Mouse (Mus musculus) myocyte (in vitro differentiated cells): ENCODE measurements around the gene Aco2. TPM values are rescaled to one million over a fixed set of nuclear protein-coding genes. Genes with fewer than 3 reads are reported as not detected.

Experiments used
- H3K27me3 ChIP-seq: one replicate; pipeline ENCODE4 v1.6.1; 2011; ENCODE audit not compliant: control insufficient read depth, insufficient read depth, insufficient read length
- H3K36me3 ChIP-seq: one replicate; pipeline ENCODE4 v1.6.1; 2011; ENCODE audit not compliant: control insufficient read depth, insufficient read depth
- H3K4me2 ChIP-seq: one replicate; pipeline ENCODE4 v1.6.1; 2011; ENCODE audit warnings: low read depth, control low read depth
- H3K4me3 ChIP-seq: one replicate; pipeline ENCODE4 v1.5.1; 2011; ENCODE audit warnings: mild to moderate bottlenecking, control low read depth, moderate library complexity
- H3K79me2 ChIP-seq: one replicate; pipeline ENCODE4 v1.6.1; 2011; ENCODE audit not compliant: control insufficient read depth, insufficient read depth
- H3ac ChIP-seq: one replicate; pipeline ENCODE4 v1.6.1; 2011; ENCODE audit not compliant: control insufficient read depth, insufficient read length
- CEBPB ChIP-seq: IDR thresholded peaks from 2 replicates; pipeline ENCODE4 v1.6.1; 2011; ENCODE audit warnings: mild to moderate bottlenecking, moderate library complexity; ENCODE audit not compliant: poor library complexity, insufficient read depth, severe bottlenecking
- E2F4 ChIP-seq: IDR thresholded peaks from one replicate; pipeline ENCODE4 v1.6.1; 2011; ENCODE audit warnings: mild to moderate bottlenecking, control low read depth, moderate library complexity; ENCODE audit not compliant: insufficient read depth
- MAX ChIP-seq: IDR thresholded peaks from one replicate; pipeline ENCODE4 v1.6.1; 2011; ENCODE audit warnings: low read depth, mild to moderate bottlenecking, control low read depth
- MYOD1 ChIP-seq, 3 experiments: IDR thresholded peaks; one replicate each; pipeline ENCODE4 v1.6.1; 2011; ENCODE audit warnings: control low read depth in 2 of 3, low read depth in 2 of 3, mild to moderate bottlenecking in 2 of 3, moderate library complexity in 1 of 3; ENCODE audit not compliant: insufficient read length in 2 of 3, control insufficient read depth in 1 of 3
- MYOG ChIP-seq, 3 experiments: IDR thresholded peaks; one replicate each; pipeline ENCODE4 v1.6.1; 2011; ENCODE audit warnings: control low read depth in 2 of 3, low read depth in 2 of 3, mild to moderate bottlenecking in 2 of 3; ENCODE audit not compliant: insufficient read length in 2 of 3, control insufficient read depth in 1 of 3, insufficient read depth in 1 of 3
- POLR2A ChIP-seq: IDR thresholded peaks from one replicate; pipeline ENCODE4 v1.6.1; 2011; ENCODE audit warnings: low read depth, mild to moderate bottlenecking, control low read depth, moderate library complexity; ENCODE audit not compliant: insufficient read length
- POLR2AphosphoS2 ChIP-seq: IDR thresholded peaks from one replicate; pipeline ENCODE4 v1.6.1; 2011; ENCODE audit warnings: low read depth, control low read depth; ENCODE audit not compliant: insufficient read length
- REST ChIP-seq: IDR thresholded peaks from one replicate; pipeline ENCODE4 v1.6.1; 2011; ENCODE audit warnings: mild to moderate bottlenecking, control low read depth, moderate library complexity; ENCODE audit not compliant: insufficient read depth, insufficient read length
- SRF ChIP-seq: IDR thresholded peaks from one replicate; pipeline ENCODE4 v1.6.1; 2011; ENCODE audit warnings: low read depth; ENCODE audit not compliant: control insufficient read depth, insufficient read length
- TCF12 ChIP-seq: IDR thresholded peaks from one replicate; pipeline ENCODE4 v1.6.1; 2011; ENCODE audit warnings: mild to moderate bottlenecking, control low read depth; ENCODE audit not compliant: poor library complexity, insufficient read depth, severe bottlenecking
- TCF3 ChIP-seq: IDR thresholded peaks from one replicate; pipeline ENCODE4 v1.6.1; 2011; ENCODE audit warnings: low read depth, control low read depth; ENCODE audit not compliant: insufficient read length
- USF1 ChIP-seq: IDR thresholded peaks from one replicate; pipeline ENCODE4 v1.6.1; 2011; ENCODE audit warnings: low read depth, mild to moderate bottlenecking, control low read depth, moderate library complexity
- polyA plus RNA-seq: library from polyadenylated mRNA; unstranded; fragments of >200 nt; fragmentation: generic; extraction: Trizol; gene quantifications from one replicate; pipeline ENCODE4 v1.2.1, GENCODE M21; 2012; ENCODE audit warnings: missing spikeins

The Aco2 gene
- polyA plus RNA-seq, 1 experiment: 666 TPM

- Histone ChIP-seq H3K4me3 (no peak overlapping the region), H3ac (no peak overlapping the region), H3K36me3 (peaks cover 42% of the 10 kb centered on the region), H3K79me2 (no peaks in the 10 kb centered on the region), H3K4me2 (no peak overlapping the region), H3K27me3 (no peaks in the 10 kb centered on the region)
- TF ChIP-seq MYOG (IDR thresholded peaks at IDR 0.05; ENCODE audit: control insufficient read depth in 1 of 3, insufficient read depth in 1 of 3, insufficient read length in 2 of 3, low read depth in 2 of 3) (peak; percentile 5 to 63 (median 43)), MAX (no peak), POLR2AphosphoS2 (peak; percentile 86), SRF (peak; percentile 45), E2F4 (no peak), MYOD1 (IDR thresholded peaks at IDR 0.05; ENCODE audit: control insufficient read depth in 1 of 3, insufficient read length in 2 of 3, low read depth in 2 of 3) (peak in 2 of 3 experiments; percentile 66 to 79), TCF3 (no peak), POLR2A (peak; percentile 46)
Measured at GRCm38 (mm10) chr15:81917621-81918463, 45.7 kb downstream of the Aco2 start.

- Histone ChIP-seq H3K4me2 (no peak overlapping the region), H3K36me3 (peaks cover 30% of the 10 kb centered on the region), H3K4me3 (no peak overlapping the region), H3ac (no peak overlapping the region), H3K27me3 (no peaks in the 10 kb centered on the region), H3K79me2 (peaks cover 12% of the 10 kb centered on the region)
- TF ChIP-seq TCF3 (no peak), SRF (no peak), POLR2AphosphoS2 (no peak), CEBPB (no peak), MYOD1 (IDR thresholded peaks at IDR 0.05; ENCODE audit: control insufficient read depth in 1 of 3, insufficient read length in 2 of 3, low read depth in 2 of 3) (no peak), MAX (no peak), TCF12 (no peak), REST (no peak), E2F4 (no peak), POLR2A (no peak), USF1 (no peak), MYOG (IDR thresholded peaks at IDR 0.05; ENCODE audit: control insufficient read depth in 1 of 3, insufficient read depth in 1 of 3, insufficient read length in 2 of 3, low read depth in 2 of 3) (no peak)
Measured at GRCm38 (mm10) chr15:81919062-81919461, 47.0 kb downstream of the Aco2 start.

GRCm38 (mm10) chr15:81920546-81921217 is 48.6 kb downstream of the Aco2 start:
- Histone ChIP-seq H3K4me2 (no peak overlapping the region), H3K4me3 (no peak overlapping the region), H3ac (no peak overlapping the region), H3K79me2 (peaks cover 27% of the 10 kb centered on the region), H3K36me3 (peaks cover 17% of the 10 kb centered on the region), H3K27me3 (no peaks in the 10 kb centered on the region)
- no peak for TF ChIP-seq MYOD1 (IDR thresholded peaks at IDR 0.05; ENCODE audit: control insufficient read depth in 1 of 3, insufficient read length in 2 of 3, low read depth in 2 of 3)
- no peak for TF ChIP-seq CEBPB
- no peak for TF ChIP-seq TCF3
- TF ChIP-seq POLR2AphosphoS2: no peak
- no peak for TF ChIP-seq POLR2A
- no peak for TF ChIP-seq REST
- no peak for TF ChIP-seq SRF
- TF ChIP-seq MYOG (IDR thresholded peaks at IDR 0.05; ENCODE audit: control insufficient read depth in 1 of 3, insufficient read depth in 1 of 3, insufficient read length in 2 of 3, low read depth in 2 of 3): no peak
- TF ChIP-seq TCF12: no peak
- no peak for TF ChIP-seq MAX
- no peak for TF ChIP-seq USF1
- TF ChIP-seq E2F4: no peak

- Histone ChIP-seq H3K4me2 (no peak overlapping the region), H3ac (no peak overlapping the region), H3K4me3 (no peak overlapping the region), H3K36me3 (peaks cover 11% of the 10 kb centered on the region), H3K27me3 (no peaks in the 10 kb centered on the region), H3K79me2 (peaks cover 27% of the 10 kb centered on the region)
- TF ChIP-seq USF1: peak; percentile 7
- no peak for TF ChIP-seq MAX
- TF ChIP-seq E2F4: no peak
Measured at GRCm38 (mm10) chr15:81921255-81921654, 49.1 kb downstream of the Aco2 start.

- H3ac ChIP-seq: peak overlapping the region; percentile 2
- no peak for TF ChIP-seq E2F4
- TF ChIP-seq MYOG (IDR thresholded peaks at IDR 0.05; ENCODE audit: control insufficient read depth in 1 of 3, insufficient read depth in 1 of 3, insufficient read length in 2 of 3, low read depth in 2 of 3): no peak
- TF ChIP-seq USF1: no peak
- no peak for TF ChIP-seq POLR2A
- TF ChIP-seq MAX: no peak
- no peak for TF ChIP-seq POLR2AphosphoS2
- H3K36me3 ChIP-seq: no peaks in the 10 kb centered on the region
- peak overlapping the region; percentile 52 for H3K4me3 ChIP-seq
- H3K79me2 ChIP-seq: peaks cover 27% of the 10 kb centered on the region
- H3K27me3 ChIP-seq: no peaks in the 10 kb centered on the region
- H3K4me2 ChIP-seq: peak overlapping the region; percentile 98
Measured at GRCm38 (mm10) chr15:81924933-81925332, 52.8 kb downstream of the Aco2 start.
